Mouse (Mus musculus) hindbrain, embryonic 14.5 days (tissue): ENCODE measurements around the gene Senp6. TPM values are rescaled to one million over a fixed set of nuclear protein-coding genes. Genes with fewer than 3 reads are reported as not detected.

Source experiments
- ATAC-seq: fragments of 200-750 bp; cut with Nextera tagmentation; 2 replicates; pipeline ENCODE4 v1.8.0; 2017; ENCODE audit warnings: moderate number of reproducible peaks, mild to moderate bottlenecking, moderate TSS enrichment, moderate library complexity; ENCODE audit not compliant: low FRiP score
- DNase-seq: peaks from one replicate; pipeline ENCODE4 v3.0.0-alpha.2; 2015; ENCODE audit warnings: low spot score
- H3K27ac ChIP-seq: fragments of 300-500 bp; sonication (generic); 2 replicates; pipeline ENCODE4 v1.5.1; 2014; ENCODE audit warnings: mild to moderate bottlenecking, moderate library complexity
- H3K27me3 ChIP-seq: fragments of 300-500 bp; sonication (generic); 2 replicates; pipeline ENCODE4 v1.6.1; 2014; ENCODE audit warnings: mild to moderate bottlenecking, low read length, mixed read lengths; ENCODE audit not compliant: control insufficient read depth, insufficient read depth
- H3K36me3 ChIP-seq: fragments of 300-500 bp; sonication (generic); replicated peaks from 2 replicates; pipeline ENCODE4 v1.6.1; 2014; ENCODE audit not compliant: control insufficient read depth, insufficient read depth
- H3K4me1 ChIP-seq: fragments of 300-500 bp; sonication (generic); replicated peaks from 2 replicates; pipeline ENCODE4 v1.6.1; 2014; ENCODE audit warnings: antibody characterized with exemption, low read length, mixed read lengths; ENCODE audit not compliant: control insufficient read depth, insufficient read depth
- H3K4me2 ChIP-seq: fragments of 300-500 bp; sonication (generic); replicated peaks from 2 replicates; pipeline ENCODE4 v1.6.1; 2014; ENCODE audit warnings: mild to moderate bottlenecking, moderate library complexity
- H3K4me3 ChIP-seq: fragments of 300-500 bp; sonication (generic); replicated peaks from 2 replicates; pipeline ENCODE4 v1.5.1; 2014; ENCODE audit warnings: mild to moderate bottlenecking, low read length
- H3K9ac ChIP-seq: fragments of 300-500 bp; sonication (generic); 2 replicates; pipeline ENCODE4 v1.6.1; 2014
- H3K9me3 ChIP-seq: fragments of 300-500 bp; sonication (generic); 2 replicates; pipeline ENCODE4 v1.6.1; 2016; ENCODE audit warnings: low read length; ENCODE audit not compliant: control insufficient read depth
- WGBS: fragments of 180-500 bp; shearing (Covaris S2); extraction: QIAGEN DNeasy Blood & Tissue Kit; methylation state at CpG from one replicate; pipeline ENCODE4 v1.1.7; 2014; 5-methylcytosine and 5-hydroxymethylcytosine counted together
- polyA plus RNA-seq: library from polyadenylated mRNA; unstranded; fragments of >200 nt; fragmentation: Nextera tagmentation; extraction: Ambion mirVana; gene quantifications from 2 replicates; pipeline ENCODE4 v1.2.1, GENCODE M21; 2014

Gene Senp6
- polyA plus RNA-seq, 1 experiment from 2014 or later = 61.1 TPM

GRCm38 (mm10) chr9:80176696-80177478 lies 110.2 kb downstream of the Senp6 start:
- 87% methylated on average over 13 of the region's 13 CpGs for WGBS

GRCm38 (mm10) chr9:80178670-80179069 lies 112.0 kb downstream of the Senp6 start:
- 71% methylated on average over 2 of the region's 2 CpGs for WGBS

More at GRCm38 (mm10) chr9:80176696-80177478, 110.2 kb downstream of the Senp6 start:
- no peak for DNase-seq
- Histone ChIP-seq H3K9me3 (no peaks in the 10 kb centered on the region), H3K4me3 (no peak overlapping the region), H3K9ac (no peak overlapping the region), H3K27ac (no peak overlapping the region), H3K4me1 (0 out of 2 replicates have a peak, but pooled peaks cover 5% of the 10 kb centered on the region), H3K36me3 (no peaks in the 10 kb centered on the region), H3K4me2 (no peak overlapping the region), H3K27me3 (no peaks in the 10 kb centered on the region)
- ATAC-seq = no peak

GRCm38 (mm10) chr9:80179688-80180087 lies 113.0 kb downstream of the Senp6 start:
- Histone ChIP-seq H3K27ac (no peak overlapping the region), H3K9me3 (no peaks in the 10 kb centered on the region), H3K9ac (no peak overlapping the region), H3K27me3 (no peaks in the 10 kb centered on the region), H3K4me3 (no peak overlapping the region), H3K4me1 (no peaks in the 10 kb centered on the region), H3K4me2 (no peak overlapping the region), H3K36me3 (no peaks in the 10 kb centered on the region)
- ATAC-seq (no peak), DNase-seq (no peak)
- WGBS = 72% methylated on average over 4 of the region's 4 CpGs

More at GRCm38 (mm10) chr9:80178670-80179069, 112.0 kb downstream of the Senp6 start:
- 0 out of 2 replicates have a peak, but pooled peaks cover 1% of the 10 kb centered on the region for H3K4me1 ChIP-seq
- no peaks in the 10 kb centered on the region for H3K9me3 ChIP-seq
- H3K4me2 ChIP-seq = no peak overlapping the region
- no peaks in the 10 kb centered on the region for H3K36me3 ChIP-seq
- H3K9ac ChIP-seq = no peak overlapping the region
- H3K27ac ChIP-seq = no peak overlapping the region
- H3K27me3 ChIP-seq = no peaks in the 10 kb centered on the region
- ATAC-seq (peak; percentile 49; the same call in 1 of the 2 replicates), DNase-seq (no peak)
- no peak overlapping the region for H3K4me3 ChIP-seq

GRCm38 (mm10) chr9:80180771-80181170 lies 114.1 kb downstream of the Senp6 start:
- DNase-seq (no peak), ATAC-seq (no peak)
- H3K9me3 ChIP-seq = no peaks in the 10 kb centered on the region
- no peak overlapping the region for H3K4me2 ChIP-seq
- H3K4me3 ChIP-seq = no peak overlapping the region
- H3K27me3 ChIP-seq = no peaks in the 10 kb centered on the region
- H3K9ac ChIP-seq = no peak overlapping the region
- 85% methylated on average over 5 of the region's 5 CpGs for WGBS
- no peaks in the 10 kb centered on the region for H3K36me3 ChIP-seq
- no peaks in the 10 kb centered on the region; the same call in 1 of the 2 replicates for H3K4me1 ChIP-seq
- no peak overlapping the region for H3K27ac ChIP-seq

GRCm38 (mm10) chr9:80181692-80182091 lies 115.0 kb downstream of the Senp6 start:
- H3K4me3 ChIP-seq = no peak overlapping the region
- WGBS = 95% methylated on average over 1 of the region's 1 CpGs

GRCm38 (mm10) chr9:80184138-80184537 lies 117.4 kb downstream of the Senp6 start:
- no peak overlapping the region for H3K27ac ChIP-seq

More at GRCm38 (mm10) chr9:80181692-80182091, 115.0 kb downstream of the Senp6 start:
- Histone ChIP-seq H3K27me3 (no peaks in the 10 kb centered on the region), H3K9ac (no peak overlapping the region), H3K9me3 (no peaks in the 10 kb centered on the region), H3K4me1 (no peaks in the 10 kb centered on the region; the same call in 1 of the 2 replicates), H3K27ac (no peak overlapping the region), H3K36me3 (no peaks in the 10 kb centered on the region), H3K4me2 (no peak overlapping the region)
- DNase-seq = no peak
- ATAC-seq = no peak

GRCm38 (mm10) chr9:80185737-80186136 lies 119.0 kb downstream of the Senp6 start:
- no peak overlapping the region for H3K4me2 ChIP-seq
- 25% methylated on average over 3 of the region's 3 CpGs for WGBS
- no peak overlapping the region for H3K9ac ChIP-seq
- no peaks in the 10 kb centered on the region for H3K36me3 ChIP-seq
- ATAC-seq = no peak
- no peaks in the 10 kb centered on the region for H3K27me3 ChIP-seq
- no peaks in the 10 kb centered on the region; the same call in 1 of the 2 replicates for H3K4me1 ChIP-seq
- no peak for DNase-seq
- H3K9me3 ChIP-seq = no peaks in the 10 kb centered on the region
- no peak overlapping the region for H3K4me3 ChIP-seq
- H3K27ac ChIP-seq = no peak overlapping the region

More at GRCm38 (mm10) chr9:80184138-80184537, 117.4 kb downstream of the Senp6 start:
- no peak overlapping the region for H3K9ac ChIP-seq
- no peaks in the 10 kb centered on the region; the same call in 1 of the 2 replicates for H3K4me1 ChIP-seq
- WGBS = 53% methylated on average over 5 of the region's 5 CpGs
- no peak for DNase-seq
- ATAC-seq = no peak
- no peaks in the 10 kb centered on the region for H3K36me3 ChIP-seq
- H3K4me3 ChIP-seq = no peak overlapping the region
- no peaks in the 10 kb centered on the region for H3K9me3 ChIP-seq
- H3K4me2 ChIP-seq = no peak overlapping the region
- no peaks in the 10 kb centered on the region for H3K27me3 ChIP-seq

- Histone ChIP-seq H3K9ac (no peak overlapping the region), H3K4me1 (no peaks in the 10 kb centered on the region; the same call in 1 of the 2 replicates), H3K27ac (no peak overlapping the region), H3K36me3 (no peaks in the 10 kb centered on the region), H3K4me2 (no peak overlapping the region), H3K27me3 (no peaks in the 10 kb centered on the region), H3K4me3 (no peak overlapping the region), H3K9me3 (no peaks in the 10 kb centered on the region)
- 86% methylated on average over 8 of the region's 8 CpGs for WGBS
- no peak for DNase-seq
- ATAC-seq = no peak
Observed at GRCm38 (mm10) chr9:80186693-80187092, 120.0 kb downstream of the Senp6 start.

GRCm38 (mm10) chr9:80188324-80188893 lies 121.7 kb downstream of the Senp6 start:
- no peaks in the 10 kb centered on the region; the same call in 1 of the 2 replicates for H3K4me1 ChIP-seq
- H3K9ac ChIP-seq = no peak overlapping the region
- H3K4me2 ChIP-seq = no peak overlapping the region
- H3K27me3 ChIP-seq = no peaks in the 10 kb centered on the region
- ATAC-seq (0 out of 2 replicates have a peak, but pooled peaks have one; percentile 26), DNase-seq (no peak)
- no peaks in the 10 kb centered on the region for H3K36me3 ChIP-seq
- H3K4me3 ChIP-seq = no peak overlapping the region
- 43% methylated on average over 5 of the region's 5 CpGs for WGBS
- H3K9me3 ChIP-seq = no peaks in the 10 kb centered on the region
- no peak overlapping the region for H3K27ac ChIP-seq
